Mouse (Mus musculus) cerebellum, adult 11-12 months (tissue): ENCODE results near the gene 1700015F17Rik.

ENCODE experiments used
- DNase-seq: peaks from one replicate; pipeline ENCODE4 v3.0.0; 2022

1700015F17Rik gene

DNA sequence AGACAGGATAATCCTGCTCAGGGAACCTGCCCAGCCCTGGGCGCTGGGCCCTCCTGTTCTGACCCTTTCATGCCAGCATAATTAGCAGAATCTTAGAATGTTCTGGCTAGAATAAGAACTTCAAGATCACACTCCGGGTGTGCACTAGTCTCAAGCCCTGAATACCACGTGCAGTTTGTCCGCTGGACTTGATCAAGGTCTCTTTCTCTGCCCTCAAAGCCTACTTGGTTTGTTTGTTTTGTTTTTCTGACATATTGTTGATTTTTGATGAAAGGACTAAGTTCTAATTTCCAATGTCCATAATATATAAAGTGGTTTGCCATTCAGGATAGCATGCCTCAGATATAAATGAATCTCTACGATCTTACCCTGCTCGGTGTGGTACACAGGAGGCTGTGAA is at the start of gene 1700015F17Rik:
Gene 1700015F17Rik (minus strand): TSS at position 101 of the 400 bp plus-strand sequence.
- no peak for DNase-seq

- peak; percentile 56 for DNase-seq
Measured at GRCm38 (mm10) chr5:5515411-5515810, 36.5 kb upstream of the 1700015F17Rik start.

DNA sequence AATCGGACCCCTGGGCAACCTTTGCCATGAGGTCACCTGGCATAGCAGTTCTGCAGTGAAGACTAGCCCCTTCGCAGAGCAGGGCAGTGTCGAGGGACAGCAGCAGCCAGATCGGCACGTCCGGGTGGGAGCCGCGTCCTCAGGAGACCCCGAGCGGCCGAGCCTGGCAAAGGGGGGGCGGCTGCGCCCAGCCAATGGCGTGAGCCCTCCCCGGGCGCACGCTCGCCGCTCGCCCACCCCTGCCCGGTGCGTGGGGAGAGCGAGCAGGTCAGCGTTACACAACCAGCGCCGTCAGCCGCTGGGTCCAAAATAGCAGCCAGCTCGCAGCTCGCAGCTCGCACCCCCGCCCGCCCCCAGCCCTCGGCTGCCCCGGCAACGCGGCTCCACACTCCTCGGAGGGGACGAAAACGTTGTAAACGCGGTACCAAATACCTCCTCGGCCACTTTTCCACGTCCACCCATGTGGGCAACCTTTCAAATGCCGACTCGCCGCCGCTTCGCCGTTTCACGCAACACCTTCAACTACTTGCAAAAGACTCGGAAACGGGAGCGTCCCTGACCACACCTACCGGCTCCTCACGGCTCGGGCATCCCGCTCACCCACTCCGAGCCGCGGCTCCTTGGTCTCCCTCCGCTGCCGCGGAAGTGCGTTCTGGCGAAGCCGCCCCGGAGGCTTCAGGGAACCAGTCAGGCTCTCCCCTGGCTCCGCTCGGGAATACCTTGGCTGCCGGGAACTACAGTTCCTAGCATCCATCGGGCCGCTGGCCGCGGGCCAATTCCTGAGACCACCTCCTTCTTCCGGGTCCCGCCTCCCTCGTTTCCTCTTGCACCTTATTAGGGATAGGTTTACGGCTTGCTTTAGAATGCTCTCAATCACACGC is 35.5 kb upstream of the 1700015F17Rik start, which contains the start of gene Cldn12:
Gene Cldn12 (minus strand): TSS at position 763 of the 881 bp plus-strand sequence.
- peak; percentile 99 for DNase-seq

DNA sequence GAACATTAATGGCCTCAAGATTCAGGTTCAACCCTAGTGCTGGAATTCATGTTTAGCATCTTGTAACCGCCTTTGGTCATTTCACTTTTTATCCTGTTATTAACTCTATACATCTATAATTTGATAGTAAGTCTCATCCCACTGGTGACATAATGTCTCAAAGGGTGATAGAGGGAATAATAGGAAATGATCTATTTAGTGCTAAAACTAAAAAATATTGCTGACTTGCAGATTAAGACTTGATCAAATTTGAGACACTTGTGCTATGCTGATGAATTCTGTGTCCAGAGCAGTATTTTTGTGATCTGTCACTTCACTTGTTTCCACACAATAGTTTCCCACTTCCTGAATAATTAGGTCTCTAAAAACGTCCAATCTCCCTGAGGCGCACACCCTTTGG is 32.5 kb upstream of the 1700015F17Rik start:
- no peak for DNase-seq

DNA sequence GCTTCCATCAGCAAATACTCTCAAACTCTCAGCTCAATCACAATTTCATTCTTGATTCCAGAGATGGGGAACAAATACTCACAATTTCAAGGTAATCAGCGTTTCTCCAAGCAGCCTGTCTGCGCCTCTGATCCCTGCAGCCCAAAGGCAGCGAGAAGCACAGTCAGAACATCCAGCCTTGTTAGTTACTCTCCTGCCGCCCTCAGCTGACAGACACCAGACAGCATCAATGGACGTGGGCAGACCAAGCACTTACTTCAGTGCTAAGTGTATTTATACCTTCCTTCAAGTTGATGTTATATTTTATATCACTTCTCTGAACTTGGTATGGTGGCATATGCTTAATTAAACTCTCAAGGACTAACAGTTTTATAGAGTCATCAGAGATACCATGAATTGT is 32.0 kb upstream of the 1700015F17Rik start:
- no peak for DNase-seq

DNA sequence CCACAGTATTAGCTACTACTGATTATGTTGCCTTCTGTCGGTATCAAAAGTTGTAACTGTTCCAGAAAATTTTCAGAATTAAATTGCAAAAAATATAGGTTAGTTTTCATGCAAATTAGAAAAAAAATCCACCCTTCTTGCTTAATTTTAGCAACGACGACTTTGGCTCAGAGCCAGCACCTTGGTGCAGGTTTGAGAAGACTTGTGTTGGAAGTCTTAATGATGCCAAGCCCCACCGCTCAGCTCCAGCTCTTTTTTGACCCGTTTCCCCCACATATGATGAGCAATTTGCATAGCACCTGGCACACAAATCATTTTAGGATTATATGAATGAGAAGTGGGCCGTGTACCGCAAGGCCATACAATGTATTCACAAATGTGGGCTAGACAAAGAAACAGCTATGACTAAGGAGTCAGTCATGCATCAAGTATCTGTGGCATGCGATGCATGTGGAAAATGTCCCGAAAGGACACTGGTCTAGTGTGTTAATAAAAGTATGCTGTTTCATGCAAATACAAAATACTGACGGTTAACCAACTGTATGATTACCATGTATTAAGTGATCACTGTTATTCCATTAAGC is 31.5 kb upstream of the 1700015F17Rik start:
- no peak for DNase-seq

DNA sequence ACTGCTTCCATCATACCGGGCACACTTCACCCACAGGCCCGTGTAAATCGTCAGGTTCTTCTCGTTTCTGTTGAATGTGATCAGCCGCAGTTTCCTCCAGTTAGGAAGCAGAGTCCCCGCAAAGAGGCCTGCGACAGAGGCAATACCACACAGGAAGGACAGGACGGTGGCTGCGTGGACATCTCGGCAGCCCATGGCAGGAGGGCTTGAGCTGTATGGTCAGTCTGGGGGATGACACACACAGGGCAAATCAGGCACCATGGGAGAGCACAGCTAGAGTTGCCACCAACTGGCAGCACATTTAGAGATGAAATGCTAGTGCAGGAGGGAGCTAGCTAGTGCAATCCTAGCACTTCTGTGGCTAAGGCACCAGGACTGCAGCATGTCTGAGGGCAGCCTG is 29.3 kb upstream of the 1700015F17Rik start:
- no peak for DNase-seq

- peak; percentile 85 for DNase-seq
Measured at GRCm38 (mm10) chr5:5507701-5508225, 28.8 kb upstream of the 1700015F17Rik start.

DNA sequence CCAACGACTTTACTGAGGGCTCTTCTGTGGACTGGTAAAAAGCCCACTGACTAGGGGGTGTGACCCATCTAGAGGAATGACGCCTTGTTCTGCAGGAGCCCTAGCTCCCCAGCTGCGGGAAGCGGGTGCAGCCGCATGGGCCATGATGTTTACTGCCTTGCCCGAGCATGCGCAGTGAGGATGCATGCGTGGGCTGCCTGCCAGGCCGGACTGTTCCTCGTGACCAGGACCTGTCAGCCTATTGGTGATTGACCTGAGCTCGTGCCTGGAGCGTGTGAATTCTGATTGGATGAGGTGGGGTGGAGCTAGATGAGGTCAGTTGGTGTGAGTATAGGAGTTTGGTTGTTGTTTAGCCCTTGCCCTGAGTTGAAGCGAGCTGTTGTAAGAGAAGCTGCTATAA is 25.5 kb upstream of the 1700015F17Rik start:
- DNase-seq: no peak

GRCm38 (mm10) chr5:5503381-5503780 is 24.4 kb upstream of the 1700015F17Rik start:
- no peak for DNase-seq

DNA sequence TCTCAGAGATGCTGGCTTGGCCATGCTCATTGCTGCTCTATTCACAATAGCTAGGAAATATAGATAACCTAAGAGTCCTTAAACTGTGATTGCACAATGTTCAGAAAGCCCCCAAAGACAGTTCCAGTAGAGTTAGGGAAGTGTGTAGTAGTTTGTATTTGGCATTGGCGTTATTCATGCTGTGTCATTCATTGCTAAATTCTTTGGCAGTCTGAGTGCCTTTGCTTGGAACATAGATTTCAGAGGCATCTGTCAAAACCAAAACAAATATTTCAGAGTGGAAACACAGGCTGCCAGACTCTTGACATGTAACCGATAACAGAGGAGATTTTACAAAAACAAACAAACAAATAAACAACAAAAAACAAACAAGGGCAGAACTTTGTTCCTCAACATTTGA is 22.6 kb upstream of the 1700015F17Rik start:
- no peak for DNase-seq

DNA sequence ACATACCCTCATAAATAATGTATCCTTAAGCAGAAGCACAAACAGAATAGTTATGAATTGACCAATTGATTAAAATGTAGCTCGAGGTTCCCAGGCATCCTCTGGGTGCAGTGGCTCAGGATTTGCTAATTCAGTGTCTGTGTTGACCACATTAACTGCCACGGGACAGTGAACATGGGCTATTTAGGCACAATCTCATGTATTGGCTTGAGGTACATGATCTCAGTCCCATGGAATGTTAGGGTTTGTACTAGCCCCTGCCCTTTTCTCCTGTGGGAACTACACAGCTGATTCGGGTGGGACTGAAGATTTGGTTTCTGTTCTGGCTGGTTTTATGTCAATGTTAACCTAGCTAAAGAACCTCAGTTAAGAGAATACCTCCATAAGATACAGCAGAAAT is 17.4 kb upstream of the 1700015F17Rik start:
- no peak for DNase-seq

GRCm38 (mm10) chr5:5495042-5495441 is 16.1 kb upstream of the 1700015F17Rik start:
- no peak for DNase-seq

- DNase-seq: no peak
Measured at GRCm38 (mm10) chr5:5494269-5495005, 15.5 kb upstream of the 1700015F17Rik start.

DNA sequence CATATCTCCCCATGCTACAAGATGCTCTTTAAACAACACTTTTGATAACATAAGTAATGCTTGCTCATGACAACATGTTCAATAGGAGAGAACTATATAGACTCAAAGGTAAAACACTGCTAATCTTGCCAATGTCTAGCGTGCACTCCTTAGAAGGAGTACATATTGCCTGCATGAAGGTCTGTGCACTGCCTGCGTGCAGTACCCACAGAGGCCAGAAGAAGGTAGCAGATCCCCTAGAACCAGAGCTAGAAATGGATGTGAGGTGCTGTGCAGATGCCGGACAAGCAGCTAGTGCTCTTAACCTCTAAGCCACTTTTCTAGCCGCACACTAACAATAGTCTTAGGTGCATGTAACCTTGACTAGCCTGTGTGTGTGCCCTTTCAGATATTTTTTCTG is 13.2 kb upstream of the 1700015F17Rik start:
- DNase-seq: no peak

GRCm38 (mm10) chr5:5486071-5486470 is 7.1 kb upstream of the 1700015F17Rik start:
- no peak for DNase-seq

DNA sequence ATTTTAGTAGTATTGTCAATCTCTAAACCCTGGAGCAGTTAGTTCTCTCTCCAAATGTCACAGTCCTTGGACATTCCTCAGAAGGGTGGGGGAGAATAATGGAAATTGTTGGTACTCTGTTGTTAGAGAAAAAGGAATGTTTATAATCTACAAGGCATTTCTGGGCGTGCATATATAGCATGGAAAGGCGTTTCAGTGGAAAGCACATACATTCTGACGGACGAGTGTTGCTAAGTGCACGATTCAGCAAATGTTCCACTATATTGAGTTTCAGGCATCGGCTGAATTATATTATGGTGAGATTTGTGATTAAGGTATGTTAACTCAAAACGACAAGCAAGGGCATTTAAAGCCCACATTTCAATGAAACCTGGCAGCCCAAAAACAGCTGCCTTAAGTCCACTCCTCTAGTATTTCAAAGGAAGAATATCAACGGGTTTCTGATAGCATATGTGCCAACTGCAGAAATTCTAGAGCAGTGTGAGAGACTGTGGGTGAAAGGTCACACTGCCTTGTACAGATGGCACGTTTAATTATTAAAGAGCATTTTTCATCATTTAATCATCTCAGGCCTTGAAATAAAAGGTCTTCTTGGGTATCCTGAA is 4.4 kb upstream of the 1700015F17Rik start:
- DNase-seq: no peak

GRCm38 (mm10) chr5:5481662-5482061 is 2.7 kb upstream of the 1700015F17Rik start:
- no peak for DNase-seq

DNA sequence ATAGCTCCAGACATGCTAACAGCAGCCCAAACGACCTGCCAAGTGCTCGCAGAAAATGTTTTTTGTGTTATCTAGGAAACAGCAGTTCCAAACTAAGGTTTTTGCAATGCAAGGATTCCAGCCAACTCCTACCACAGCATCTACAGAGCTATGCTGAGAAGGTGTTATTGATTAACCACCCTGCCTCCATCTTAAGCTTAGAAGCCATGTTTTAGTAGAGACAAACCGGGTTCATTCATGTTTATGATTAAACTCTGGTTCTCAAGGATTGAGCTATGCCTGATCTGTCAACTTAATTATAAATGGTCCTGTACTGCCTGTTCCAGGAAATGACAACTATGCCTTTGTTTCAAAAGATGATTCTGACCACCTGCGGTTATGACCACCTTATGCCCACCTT is 2.8 kb downstream of the 1700015F17Rik start:
- no peak for DNase-seq

DNA sequence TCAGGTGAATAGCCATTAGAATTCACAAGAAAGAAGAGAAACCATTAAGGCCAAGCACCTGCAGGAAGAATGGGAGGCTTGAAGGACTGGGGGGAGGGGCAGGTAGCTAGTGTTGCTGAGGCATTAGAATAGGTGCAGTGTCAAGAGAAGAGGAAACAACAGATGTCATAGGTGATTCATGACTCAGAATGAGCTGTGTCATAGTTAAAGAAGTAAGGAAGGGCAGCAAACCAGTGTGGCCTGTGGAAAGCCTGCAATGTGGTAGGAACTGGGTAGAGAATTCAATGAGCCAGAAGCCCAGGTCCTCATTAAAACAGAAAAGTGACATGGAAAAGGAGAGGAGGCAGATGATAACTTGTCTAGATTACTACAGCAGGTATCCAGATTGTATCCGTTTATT is 13.7 kb downstream of the 1700015F17Rik start:
- no peak for DNase-seq

DNA sequence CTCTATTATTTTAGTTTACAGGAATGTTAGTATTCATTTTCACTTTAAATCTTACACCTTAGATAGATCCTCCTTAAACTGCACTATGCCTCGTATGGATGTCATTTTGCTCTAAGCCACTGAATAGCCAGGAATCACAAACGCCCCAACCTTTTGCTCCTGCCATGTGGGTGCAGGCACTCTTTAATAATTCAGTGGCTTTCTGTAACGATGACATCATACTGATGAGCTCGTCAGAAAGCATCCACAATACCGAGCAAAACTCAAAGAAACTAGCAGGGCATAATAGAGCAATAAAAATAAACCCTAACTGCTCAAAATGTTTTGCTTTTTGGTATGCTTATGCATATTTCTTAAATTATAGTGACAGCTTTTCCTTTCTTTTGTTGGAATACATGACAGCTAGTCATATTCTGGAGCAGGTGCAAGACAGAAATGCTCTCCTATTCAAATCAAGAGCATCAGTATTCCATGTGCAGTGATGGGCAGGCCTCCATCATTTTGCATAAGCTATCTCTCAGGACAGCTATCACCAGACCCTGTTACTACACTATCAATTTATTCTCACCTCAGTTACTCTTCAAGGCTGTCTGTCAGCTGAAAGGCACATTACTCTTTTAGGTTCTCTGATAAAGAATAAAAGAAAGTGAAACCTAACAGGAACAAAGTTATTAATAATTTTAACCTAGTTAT is 47.1 kb downstream of the 1700015F17Rik start:
- DNase-seq: no peak

GRCm38 (mm10) chr5:5423723-5424171 is 55.2 kb downstream of the 1700015F17Rik start:
- no peak for DNase-seq
